ENCODE assay signal across 25 mouse cellular contexts in genomic region chr8:127193375-127193774, GRCm38 (mm10).
"Had no signal": no experiment of that assay in that cellular context is flagged by ENCODE, and none has a peak within 500 bp of the region (broad histone marks: within the 10 kb centered on the region; RNA-seq: fewer than 3 reads in every experiment).

No protein-coding gene starts in this region.

- ATAC-seq: hindbrain, embryonic 16.5 days; inflammation-experienced regulatory T-cells, adult 6 months; intestine, embryonic 15.5 days; intestine, postnatal 0 days had no signal

- H3K36me3 ChIP-seq: heart, embryonic 13.5 days; heart, embryonic 15.5 days; hindbrain, embryonic 10.5 days; hindbrain, embryonic 12.5 days; intestine, embryonic 15.5 days; limb, embryonic 10.5 days; limb, embryonic 12.5 days had no signal

- H3K9ac ChIP-seq: heart, embryonic 15.5 days; hindbrain, embryonic 12.5 days; intestine, embryonic 15.5 days; limb, embryonic 12.5 days had no signal

- H3K27ac ChIP-seq: gastrocnemius, adult 2 months; heart, adult 2 months; heart, embryonic 15.5 days; hindbrain, embryonic 10.5 days; hindbrain, embryonic 12.5 days; intestine, embryonic 15.5 days; left cerebral cortex, adult 2 months; limb, embryonic 12.5 days had no signal

- DNase-seq: gastrocnemius, adult 2 months; gastrocnemius, postnatal 10 days; gastrocnemius, postnatal 25 days; heart, adult 2 months; heart, postnatal 14 days; heart, postnatal 4 days; kidney, adult 18-20 months; kidney, adult 8-10 months; kidney, postnatal 10 days; kidney, postnatal 25 days; kidney, postnatal 4 days; liver had no signal

- H3K4me2 ChIP-seq: heart, embryonic 15.5 days; hindbrain, embryonic 12.5 days; hindbrain, embryonic 14.5 days; intestine, embryonic 15.5 days; limb, embryonic 12.5 days had no signal

- H3K9me3 ChIP-seq: heart, embryonic 13.5 days; heart, embryonic 15.5 days; hindbrain, embryonic 10.5 days; hindbrain, embryonic 12.5 days; intestine, embryonic 15.5 days; limb, embryonic 10.5 days; limb, embryonic 12.5 days had no signal

- H3K27me3 ChIP-seq: heart, embryonic 13.5 days; heart, embryonic 15.5 days; hindbrain, embryonic 12.5 days; intestine, embryonic 15.5 days; limb, embryonic 12.5 days had no signal

- H3K4me3 ChIP-seq: gastrocnemius, adult 2 months; heart, adult 2 months; heart, embryonic 13.5 days; heart, embryonic 15.5 days; hindbrain, embryonic 10.5 days; hindbrain, embryonic 12.5 days; intestine, embryonic 15.5 days; layer of hippocampus, adult 2 months; left cerebral cortex, adult 2 months; limb, embryonic 10.5 days; limb, embryonic 12.5 days had no signal
